10 mouse cellular contexts compared by ENCODE assay signal in genomic region chr17:28030446-28030845, GRCm38 (mm10). TPM values are rescaled to one million over a fixed set of nuclear protein-coding genes. Genes with fewer than 3 reads are reported as not detected.
DNase-seq lines count a peak whose midpoint lies in the region; ATAC-seq and TF ChIP-seq lines count a peak whose summit lies in the region.
"Had no signal": no experiment of that assay in that cellular context is flagged by ENCODE, and none has a peak within 500 bp of the region (broad histone marks: within the 10 kb centered on the region; RNA-seq: fewer than 3 reads in every experiment).

No protein-coding gene starts in this region.

- no peaks in the 10 kb centered on the region for H3K27me3 ChIP-seq in forebrain, postnatal 0 days (ENCODE audit: insufficient read depth, low read length)
- H3K27me3 ChIP-seq in forebrain, embryonic 13.5 days, result no peaks in the 10 kb centered on the region
- no peaks in the 10 kb centered on the region for H3K27me3 ChIP-seq in E14TG2a.4 (ENCODE audit: insufficient read depth, low read length)

- no peaks in the 10 kb centered on the region for H3K9me3 ChIP-seq in forebrain, postnatal 0 days (ENCODE audit: low read length)
- no peaks in the 10 kb centered on the region for H3K9me3 ChIP-seq in forebrain, embryonic 13.5 days (replicated peaks)
- H3K9me3 ChIP-seq in E14TG2a.4 (ENCODE audit: low read length), result no peaks in the 10 kb centered on the region

- TF ChIP-seq CTCF in forebrain, postnatal 0 days (IDR thresholded peaks at IDR 0.05; ENCODE audit: low read depth), result no peak
- no peak for TF ChIP-seq CTCF in layer of hippocampus, adult 2 months (conservative IDR thresholded peaks at IDR 0.05)
- no peak for TF ChIP-seq CTCF in E14TG2a.4 (conservative IDR thresholded peaks at IDR 0.05; ENCODE audit: low read length)

- H3K4me3 ChIP-seq in forebrain, postnatal 0 days (ENCODE audit: low read depth, low read length), result no peak overlapping the region
- H3K4me3 ChIP-seq in forebrain, embryonic 13.5 days, result no peak overlapping the region
- H3K4me3 ChIP-seq in layer of hippocampus, adult 2 months, result no peak overlapping the region
- peak overlapping the region; percentile 46; the same call in 1 of the 2 replicates for H3K4me3 ChIP-seq in E14TG2a.4 (replicated peaks; ENCODE audit: low read length)

- no peak for DNase-seq in forebrain, postnatal 0 days
- DNase-seq in layer of hippocampus, adult 2 months (ENCODE audit: low spot score in 2 of 2), result no peak
- no peak for DNase-seq in layer of hippocampus, postnatal 36 days
- peak; percentile 64 to 72 for DNase-seq in left cerebral cortex, postnatal 14 days (ENCODE audit: low spot score in 2 of 2)
- DNase-seq in spleen, postnatal 36 days (ENCODE audit: low spot score in 2 of 2), result no peak
- DNase-seq: gastrocnemius, postnatal 25 days; kidney, adult 8-10 months had no signal

- no peaks in the 10 kb centered on the region for H3K36me3 ChIP-seq in forebrain, postnatal 0 days (ENCODE audit: insufficient read depth)
- H3K36me3 ChIP-seq in forebrain, embryonic 13.5 days (ENCODE audit: poor library complexity, severe bottlenecking), result no peaks in the 10 kb centered on the region
- 0 out of 2 replicates have a peak, but pooled peaks cover 16% of the 10 kb centered on the region for H3K36me3 ChIP-seq in E14TG2a.4 (ENCODE audit: insufficient read depth, low read length)

- no peak overlapping the region for H3K9ac ChIP-seq in forebrain, postnatal 0 days
- H3K9ac ChIP-seq in forebrain, embryonic 13.5 days, result no peak overlapping the region

- no peak overlapping the region for H3K27ac ChIP-seq in forebrain, postnatal 0 days (ENCODE audit: low read depth, low read length)
- no peak overlapping the region for H3K27ac ChIP-seq in forebrain, embryonic 13.5 days
- H3K27ac ChIP-seq in layer of hippocampus, adult 2 months, result peak overlapping the region; percentile 84

- ATAC-seq in forebrain, postnatal 0 days, result 0 out of 2 replicates have a peak, but pooled peaks have one; percentile 19
- no peak for ATAC-seq in forebrain, embryonic 13.5 days
- ATAC-seq in inflammation-experienced regulatory T-cells, adult 6 months, result no peak

- H3K4me1 ChIP-seq in forebrain, postnatal 0 days (ENCODE audit: insufficient read depth), result peaks cover 17% of the 10 kb centered on the region
- H3K4me1 ChIP-seq in forebrain, embryonic 13.5 days, result peaks cover 71% of the 10 kb centered on the region
- peaks cover 75% of the 10 kb centered on the region for H3K4me1 ChIP-seq in E14TG2a.4 (replicated peaks; ENCODE audit: low read depth, low read length)

- 77% methylated on average over 10 of the region's 10 CpGs for WGBS in forebrain, postnatal 0 days
- 83% methylated on average over 10 of the region's 10 CpGs for WGBS in forebrain, embryonic 13.5 days

- intact Hi-C loops in left cerebral cortex, postnatal 14 days (cut with DNase I), result no loop called here

- H3K4me2 ChIP-seq in forebrain, postnatal 0 days (ENCODE audit: low read depth), result no peak overlapping the region
- H3K4me2 ChIP-seq in forebrain, embryonic 13.5 days, result no peak overlapping the region

RNA-seq across cellular contexts. Expression of gene Tcp11, which starts 50.0 kb away (rescaled TPM):
- 4.3 and 7.2 TPM in 2 replicates for total RNA-seq in forebrain, postnatal 0 days (2014; rRNA removed)
- 1.7 and 2.9 TPM in 2 replicates for polyA plus RNA-seq in forebrain, postnatal 0 days (2015; fragmentation: Nextera tagmentation; extraction: Ambion mirVana)
- polyA plus RNA-seq in forebrain, embryonic 13.5 days (2015; fragmentation: Nextera tagmentation; extraction: Ambion mirVana), result 1.4 TPM in 2 replicates
- under 1 TPM; 0.74 to 0.84 TPM for total RNA-seq in layer of hippocampus, adult 2 months (2021)
- 1 to 10 TPM; 1.0 to 1.5 TPM for total RNA-seq in layer of hippocampus, postnatal 36 days (2021)
- 1 to 10 TPM; 1.3 to 1.6 TPM for total RNA-seq in left cerebral cortex, postnatal 14 days (2021)
- 1 to 10 TPM; 1.8 to 1.9 (median 1.8) TPM for polyA plus RNA-seq in inflammation-experienced regulatory T-cells, adult 6 months (2017; shearing (Covaris generic))
- total RNA-seq: gastrocnemius, postnatal 25 days had no signal

Comparison
In these comparisons a context has a peak if more than half of its experiments do, and no peak if none do; other contexts are left out.
1. DNase-seq: peak in left cerebral cortex, postnatal 14 days (2 of 2); none in forebrain, postnatal 0 days (single experiment), layer of hippocampus, adult 2 months (0 of 2), layer of hippocampus, postnatal 36 days (0 of 2) and spleen, postnatal 36 days (0 of 2).